Mouse (Mus musculus) ES-Bruce4 (cell line): ENCODE results near the gene Dlgap4. TPM values are rescaled to one million over a fixed set of nuclear protein-coding genes. Genes with fewer than 3 reads are reported as not detected.
A peak's percentile ranks its signal among the peaks of the same experiment; 100 is the strongest.

ENCODE experiments used
- H3K27ac ChIP-seq: 2 replicates; pipeline ENCODE4 v1.5.1; 2012; ENCODE audit warnings: low read length, inconsistent platforms; ENCODE audit not compliant: insufficient read depth
- H3K27me3 ChIP-seq: 2 replicates; pipeline ENCODE4 v1.6.1; 2012; ENCODE audit warnings: mild to moderate bottlenecking, low read length, inconsistent platforms; ENCODE audit not compliant: control insufficient read depth, poor library complexity, insufficient read depth, severe bottlenecking
- H3K36me3 ChIP-seq: 2 replicates; pipeline ENCODE4 v1.6.1; 2012; ENCODE audit warnings: inconsistent platforms, mild to moderate bottlenecking, low read length, moderate library complexity; ENCODE audit not compliant: control insufficient read depth, poor library complexity, insufficient read depth, severe bottlenecking
- H3K4me1 ChIP-seq: one replicate; pipeline ENCODE4 v1.8.1; 2011; ENCODE audit warnings: low read length; ENCODE audit not compliant: control insufficient read depth, insufficient read depth
- H3K4me3 ChIP-seq: 2 replicates; pipeline ENCODE4 v1.5.1; 2011; ENCODE audit warnings: low read depth, mild to moderate bottlenecking, low read length
- H3K9ac ChIP-seq: 2 replicates; pipeline ENCODE4 v1.6.1; 2012; ENCODE audit warnings: low read depth, mild to moderate bottlenecking, inconsistent platforms; ENCODE audit not compliant: poor library complexity, severe bottlenecking
- H3K9me3 ChIP-seq: replicated peaks from 2 replicates; pipeline ENCODE4 v1.6.1; 2012; ENCODE audit warnings: mild to moderate bottlenecking, low read length, inconsistent platforms; ENCODE audit not compliant: control insufficient read depth, poor library complexity, insufficient read depth, severe bottlenecking
- CTCF ChIP-seq: IDR thresholded peaks from one replicate; pipeline ENCODE4 v1.8.1; 2011; ENCODE audit warnings: low read depth, low read length
- EP300 ChIP-seq: IDR thresholded peaks from 2 replicates; pipeline ENCODE4 v1.6.1; 2011; ENCODE audit warnings: low read depth, low read length; ENCODE audit not compliant: insufficient read depth
- POLR2A ChIP-seq: IDR thresholded peaks from one replicate; pipeline ENCODE4 v1.8.1; 2011; ENCODE audit warnings: low read length; ENCODE audit not compliant: insufficient read depth
- polyA plus RNA-seq: library from polyadenylated mRNA; stranded (reverse); fragments of >200 nt; gene quantifications from 2 replicates; pipeline ENCODE4 v1.2.4, GENCODE M21; 2011; ENCODE audit warnings: low read depth; ENCODE audit not compliant: missing spikeins, insufficient read depth, insufficient read length

Gene Dlgap4
- polyA plus RNA-seq, 1 experiment, result 60.6 TPM

DNA sequence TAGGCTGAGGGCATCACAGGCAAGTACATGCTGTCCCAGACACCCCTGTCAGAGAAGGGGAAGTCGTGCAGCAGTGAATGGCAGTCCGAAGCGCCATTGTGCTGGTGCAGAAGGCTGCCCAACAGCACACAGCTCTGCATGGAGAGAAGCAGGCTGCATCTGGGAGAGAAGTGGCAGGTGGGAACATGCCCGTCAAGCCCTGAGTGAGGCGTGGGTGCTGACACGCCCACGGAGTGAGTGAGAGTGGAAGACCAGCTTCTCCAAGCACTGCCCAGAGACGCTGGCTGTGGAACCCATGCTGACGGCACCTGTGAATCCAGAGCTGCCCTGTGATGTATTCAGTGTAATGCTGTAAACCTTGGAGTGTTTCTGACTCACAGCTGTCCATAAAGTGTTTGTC is 143.4 kb downstream of the Dlgap4 start:
- Histone ChIP-seq H3K9ac (no peak overlapping the region), H3K27ac (no peak overlapping the region), H3K4me1 (no peaks in the 10 kb centered on the region), H3K27me3 (no peaks in the 10 kb centered on the region), H3K4me3 (no peak overlapping the region), H3K36me3 (peaks cover 24% of the 10 kb centered on the region), H3K9me3 (peaks cover 9% of the 10 kb centered on the region)
- TF ChIP-seq EP300 (no peak), POLR2A (no peak), CTCF (no peak)

DNA sequence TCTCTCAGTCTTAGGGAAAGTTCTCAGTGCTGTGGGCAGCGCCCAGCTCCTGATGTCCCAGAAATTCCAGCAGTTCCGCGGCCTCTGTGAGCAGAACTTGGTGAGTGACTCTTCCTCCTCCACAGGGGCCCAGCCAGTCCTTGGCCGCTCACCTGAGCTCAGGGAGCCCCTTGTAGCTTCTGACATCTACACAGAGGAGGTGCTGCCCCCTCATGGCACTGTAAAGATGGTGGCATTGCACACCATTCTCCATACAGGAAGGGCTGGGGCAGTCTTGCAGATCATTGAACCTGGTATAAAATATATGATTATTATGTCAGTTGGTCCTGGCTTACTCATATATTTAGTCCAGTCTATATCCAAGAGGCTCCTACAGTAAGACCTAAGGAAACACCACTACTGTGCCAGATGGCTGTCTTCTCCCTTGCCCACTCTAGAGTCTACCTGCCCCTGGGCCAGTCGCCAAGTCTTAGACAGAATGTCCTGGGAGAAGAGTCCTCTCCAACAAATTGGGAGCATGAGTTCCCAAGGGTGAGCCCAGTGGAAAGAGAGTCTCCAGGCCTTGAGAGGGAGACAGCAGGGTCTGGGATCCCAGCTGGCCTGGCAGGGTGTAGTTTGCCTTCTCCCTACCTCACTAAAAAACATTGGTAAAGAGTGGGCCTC is 147.5 kb downstream of the Dlgap4 start:
- no peak overlapping the region for H3K4me3 ChIP-seq
- H3K9me3 ChIP-seq, result peaks cover 19% of the 10 kb centered on the region
- peaks cover 21% of the 10 kb centered on the region for H3K36me3 ChIP-seq
- no peak for TF ChIP-seq POLR2A
- no peak for TF ChIP-seq CTCF
- TF ChIP-seq EP300, result no peak
- no peak overlapping the region for H3K9ac ChIP-seq
- no peaks in the 10 kb centered on the region for H3K4me1 ChIP-seq
- no peak overlapping the region for H3K27ac ChIP-seq
- H3K27me3 ChIP-seq, result no peaks in the 10 kb centered on the region

DNA sequence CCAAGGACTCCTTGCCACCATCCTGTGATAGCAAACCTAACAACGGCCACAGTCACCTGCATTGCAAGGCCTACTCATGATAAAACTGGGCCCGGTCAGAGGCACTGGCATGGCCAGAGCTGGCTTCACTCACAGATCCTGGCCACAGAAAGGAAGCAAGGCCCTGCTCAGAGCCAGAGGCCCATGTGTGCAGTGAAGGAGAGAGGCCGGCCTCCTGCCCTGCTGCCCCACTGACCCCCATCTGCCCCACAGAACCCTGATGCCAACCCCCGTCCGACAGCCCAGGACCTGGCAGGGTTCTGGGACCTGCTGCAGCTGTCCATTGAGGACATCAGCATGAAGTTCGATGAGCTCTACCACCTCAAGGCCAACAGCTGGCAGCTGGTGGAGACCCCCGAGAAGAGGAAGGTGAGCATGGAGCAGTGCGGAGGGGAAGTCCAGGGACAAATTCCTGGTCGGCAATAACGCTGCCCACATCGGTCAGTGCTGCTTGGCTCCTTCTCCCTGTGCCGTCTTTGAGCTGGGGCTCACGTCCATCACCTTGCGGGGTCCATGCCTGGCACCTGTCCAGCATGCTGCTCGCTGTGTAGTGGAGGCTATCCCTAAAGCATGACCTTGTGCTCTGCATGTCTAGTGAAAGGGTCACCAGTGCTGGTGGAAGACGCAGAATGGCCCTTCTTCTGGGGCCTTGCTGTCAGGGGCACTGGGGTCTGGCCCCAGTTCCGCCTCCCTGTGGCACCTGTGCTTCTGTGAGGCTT is 148.2 kb downstream of the Dlgap4 start:
- H3K27me3 ChIP-seq, result no peaks in the 10 kb centered on the region
- peaks cover 19% of the 10 kb centered on the region for H3K9me3 ChIP-seq
- no peak for TF ChIP-seq EP300
- TF ChIP-seq POLR2A, result no peak
- no peak for TF ChIP-seq CTCF
- no peak overlapping the region for H3K4me3 ChIP-seq
- no peak overlapping the region for H3K9ac ChIP-seq
- H3K36me3 ChIP-seq, result peaks cover 16% of the 10 kb centered on the region
- no peaks in the 10 kb centered on the region for H3K4me1 ChIP-seq
- no peak overlapping the region for H3K27ac ChIP-seq

DNA sequence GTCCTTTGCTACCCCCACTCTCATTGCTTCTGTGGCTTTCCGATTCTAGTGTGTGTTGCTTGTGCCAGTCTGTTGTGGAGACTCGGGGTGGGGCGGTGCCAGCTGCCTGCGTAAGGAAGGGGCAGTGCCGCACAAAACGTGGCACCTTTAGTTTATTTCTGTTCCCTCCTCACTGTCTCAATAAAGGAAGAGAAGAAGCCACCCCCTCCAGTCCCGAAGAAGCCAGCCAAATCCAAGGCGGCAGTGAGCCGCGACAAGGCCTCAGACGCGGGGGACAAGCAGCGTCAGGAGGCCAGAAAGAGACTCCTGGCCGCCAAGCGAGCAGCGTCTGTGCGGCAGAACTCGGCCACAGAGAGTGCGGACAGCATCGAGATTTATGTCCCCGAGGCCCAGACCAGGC is 149.0 kb downstream of the Dlgap4 start:
- TF ChIP-seq EP300 (no peak), POLR2A (no peak), CTCF (no peak)
- peaks cover 16% of the 10 kb centered on the region for H3K36me3 ChIP-seq
- H3K4me3 ChIP-seq, result no peak overlapping the region
- H3K4me1 ChIP-seq, result no peaks in the 10 kb centered on the region
- H3K27ac ChIP-seq, result no peak overlapping the region
- no peak overlapping the region for H3K9ac ChIP-seq
- H3K27me3 ChIP-seq, result no peaks in the 10 kb centered on the region
- H3K9me3 ChIP-seq, result peaks cover 19% of the 10 kb centered on the region

DNA sequence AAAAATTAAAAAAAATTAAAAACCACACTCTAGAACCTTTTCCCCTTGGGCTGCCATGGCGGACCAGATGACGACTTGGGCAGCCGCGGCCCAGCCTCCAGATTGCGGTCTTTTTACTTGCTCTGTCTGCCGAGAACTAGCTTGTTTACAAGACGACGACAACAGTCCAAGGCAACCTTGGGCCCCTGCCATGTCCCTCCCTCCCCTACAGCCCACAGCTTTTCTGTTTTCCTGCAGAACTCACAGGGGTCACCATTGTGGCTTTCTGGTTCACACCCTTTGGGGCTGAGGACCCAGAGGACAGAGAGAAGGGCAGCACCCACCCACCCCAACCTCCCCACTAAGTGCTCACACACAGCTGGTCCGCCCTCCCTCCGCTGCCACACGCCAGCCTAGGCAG is 149.6 kb downstream of the Dlgap4 start:
- no peak overlapping the region for H3K27ac ChIP-seq
- no peak overlapping the region for H3K4me3 ChIP-seq
- TF ChIP-seq CTCF, result no peak
- H3K36me3 ChIP-seq, result peaks cover 16% of the 10 kb centered on the region
- no peaks in the 10 kb centered on the region for H3K27me3 ChIP-seq
- H3K4me1 ChIP-seq, result no peaks in the 10 kb centered on the region
- no peak overlapping the region for H3K9ac ChIP-seq
- peaks cover 19% of the 10 kb centered on the region for H3K9me3 ChIP-seq

DNA sequence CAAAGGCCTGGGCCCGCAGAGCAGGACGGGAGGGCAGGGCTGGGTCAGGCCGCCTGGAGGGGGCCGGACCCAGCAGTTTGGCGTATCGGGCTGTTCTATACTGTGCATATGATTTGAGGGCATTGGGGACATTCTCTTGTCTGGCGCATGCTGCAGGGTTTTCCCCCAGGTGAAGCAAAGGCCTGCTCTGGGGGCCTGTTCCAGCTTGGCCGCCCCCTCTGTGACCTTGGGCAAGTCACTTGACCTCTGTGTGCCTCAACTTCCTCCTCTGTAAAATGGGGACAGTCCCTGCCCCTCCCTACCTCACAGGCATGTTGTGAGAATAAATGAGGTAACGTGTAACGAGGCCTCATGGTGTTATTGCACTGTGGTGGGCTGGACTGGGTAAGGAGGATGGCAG is 150.5 kb downstream of the Dlgap4 start:
- no peak overlapping the region for H3K27ac ChIP-seq
- H3K9me3 ChIP-seq, result peaks cover 19% of the 10 kb centered on the region
- no peak overlapping the region for H3K9ac ChIP-seq
- no peaks in the 10 kb centered on the region for H3K4me1 ChIP-seq
- 0 out of 2 replicates have a peak, but pooled peaks have one; percentile 3 for TF ChIP-seq EP300
- TF ChIP-seq POLR2A, result no peak
- TF ChIP-seq CTCF, result no peak
- no peak overlapping the region for H3K4me3 ChIP-seq
- no peaks in the 10 kb centered on the region for H3K27me3 ChIP-seq
- H3K36me3 ChIP-seq, result peaks cover 16% of the 10 kb centered on the region
